Mouse (Mus musculus): ENCODE data around the gene Tlr12.

GRCm38 (mm10) chr4:128648567-128649255, 30.3 kb upstream of the Tlr12 start:
- TF ChIP-seq CTCF (IDR thresholded peaks at IDR 0.05; ENCODE audit: insufficient read depth, low read depth, low read length) = no peak
- TF ChIP-seq POLR2A (IDR thresholded peaks at IDR 0.05; ENCODE audit: insufficient read depth, low read depth, low read length) = no peak

Measured in olfactory bulb, adult 2 months (tissue).